Mouse (Mus musculus) testis, postnatal 10 days (tissue): ENCODE results near the gene Slc1a7.

Source experiments
- DNase-seq: peaks from one replicate; pipeline ENCODE4 v3.0.0; 2021; ENCODE audit warnings: low spot score

Gene Slc1a7

GRCm38 (mm10) chr4:108015067-108015765 is 47.1 kb downstream of the Slc1a7 start:
- DNase-seq, result no peak

GRCm38 (mm10) chr4:108016321-108016720 is 48.2 kb downstream of the Slc1a7 start:
- DNase-seq, result no peak

GRCm38 (mm10) chr4:108017839-108018238 is 49.7 kb downstream of the Slc1a7 start:
- DNase-seq, result no peak

GRCm38 (mm10) chr4:108018241-108018923 is 50.2 kb downstream of the Slc1a7 start:
- DNase-seq, result no peak

- DNase-seq, result no peak
These were observed 51.1 kb downstream of the Slc1a7 start for GRCm38 (mm10) chr4:108018961-108019921.

GRCm38 (mm10) chr4:108020178-108020577 is 52.0 kb downstream of the Slc1a7 start:
- no peak for DNase-seq

GRCm38 (mm10) chr4:108023186-108023585 is 55.1 kb downstream of the Slc1a7 start:
- DNase-seq, result no peak

- DNase-seq, result peak; percentile 68
These were observed 56.5 kb downstream of the Slc1a7 start for GRCm38 (mm10) chr4:108024641-108025040.

- DNase-seq, result no peak
These were observed 57.1 kb downstream of the Slc1a7 start for GRCm38 (mm10) chr4:108025269-108025668.

- no peak for DNase-seq
These were observed 58.1 kb downstream of the Slc1a7 start for GRCm38 (mm10) chr4:108026193-108026592.

GRCm38 (mm10) chr4:108030888-108031501 is 62.9 kb downstream of the Slc1a7 start:
- DNase-seq, result no peak

GRCm38 (mm10) chr4:108031502-108032351 is 63.6 kb downstream of the Slc1a7 start:
- DNase-seq, result peak; percentile 66

- no peak for DNase-seq
These were observed 64.3 kb downstream of the Slc1a7 start for GRCm38 (mm10) chr4:108032352-108032849.

- DNase-seq, result no peak
These were observed 65.1 kb downstream of the Slc1a7 start for GRCm38 (mm10) chr4:108033041-108033764.

GRCm38 (mm10) chr4:108037027-108037426 is 68.9 kb downstream of the Slc1a7 start:
- DNase-seq, result no peak

- DNase-seq, result no peak
These were observed 77.3 kb downstream of the Slc1a7 start for GRCm38 (mm10) chr4:108045136-108046107.

- DNase-seq, result no peak
These were observed 78.0 kb downstream of the Slc1a7 start for GRCm38 (mm10) chr4:108046136-108046535.

GRCm38 (mm10) chr4:108051687-108052274 is 83.6 kb downstream of the Slc1a7 start:
- no peak for DNase-seq

GRCm38 (mm10) chr4:108052673-108053072 is 84.5 kb downstream of the Slc1a7 start:
- DNase-seq, result no peak
